Mouse (Mus musculus): Measurements from ENCODE around the gene Smad1. TPM values are rescaled to one million over a fixed set of nuclear protein-coding genes. Genes with fewer than 3 reads are reported as not detected.

The Smad1 gene
- polyA plus RNA-seq, 2 experiments, result 3.1 to 4.5 TPM

- no peak overlapping the region for H3K4me2 ChIP-seq (ENCODE audit: low read depth)
- H3K9me3 ChIP-seq (ENCODE audit: control insufficient read depth, low read length), result no peaks in the 10 kb centered on the region
- no peaks in the 10 kb centered on the region for H3K36me3 ChIP-seq (replicated peaks; ENCODE audit: control insufficient read depth, insufficient read depth, low read depth)
- no peaks in the 10 kb centered on the region for H3K4me1 ChIP-seq (replicated peaks; ENCODE audit: control insufficient read depth in 2 of 2, insufficient read depth in 2 of 2, low read length in 1 of 2)
- no peaks in the 10 kb centered on the region for H3K27me3 ChIP-seq (ENCODE audit: control insufficient read depth, insufficient read depth, low read length)
- no peak overlapping the region for H3K4me3 ChIP-seq (ENCODE audit: insufficient read depth in 1 of 2, low read depth in 2 of 2, low read length in 2 of 2)
- WGBS (ENCODE audit: insufficient replicate concordance), result 65% methylated on average over 9 of the region's 9 CpGs
- no peak overlapping the region for H3K9ac ChIP-seq (replicated peaks)
- TF ChIP-seq EP300 (IDR thresholded peaks at IDR 0.05; ENCODE audit: low read depth) (no peak), CTCF (IDR thresholded peaks at IDR 0.05; ENCODE audit: low read depth) (no peak)
- H3K27ac ChIP-seq, result no peak overlapping the region
- ATAC-seq (ENCODE audit: insufficient read depth) (no peak), DNase-seq (ENCODE audit: low read depth in 3 of 3, low spot score in 3 of 3) (no peak)
Measured at GRCm38 (mm10) chr8:79331017-79331416, 68.3 kb downstream of the Smad1 start.

- H3K27me3 ChIP-seq (ENCODE audit: control insufficient read depth, insufficient read depth, low read length), result no peaks in the 10 kb centered on the region
- DNase-seq (ENCODE audit: low read depth in 3 of 3, low spot score in 3 of 3) (no peak), ATAC-seq (ENCODE audit: insufficient read depth) (no peak)
- no peak for TF ChIP-seq CTCF (IDR thresholded peaks at IDR 0.05; ENCODE audit: low read depth)
- no peak for TF ChIP-seq EP300 (IDR thresholded peaks at IDR 0.05; ENCODE audit: low read depth)
- H3K4me3 ChIP-seq (ENCODE audit: insufficient read depth in 1 of 2, low read depth in 2 of 2, low read length in 2 of 2), result no peak overlapping the region
- H3K4me2 ChIP-seq (ENCODE audit: low read depth), result no peak overlapping the region
- no peak overlapping the region for H3K9ac ChIP-seq (replicated peaks)
- WGBS (ENCODE audit: insufficient replicate concordance), result 66% methylated on average over 2 of the region's 2 CpGs
- no peaks in the 10 kb centered on the region for H3K36me3 ChIP-seq (replicated peaks; ENCODE audit: control insufficient read depth, insufficient read depth, low read depth)
- no peak overlapping the region for H3K27ac ChIP-seq
- no peaks in the 10 kb centered on the region for H3K4me1 ChIP-seq (replicated peaks; ENCODE audit: control insufficient read depth in 2 of 2, insufficient read depth in 2 of 2, low read length in 1 of 2)
- H3K9me3 ChIP-seq (ENCODE audit: control insufficient read depth, low read length), result no peaks in the 10 kb centered on the region
Measured at GRCm38 (mm10) chr8:79329735-79330134, 69.6 kb downstream of the Smad1 start.

GRCm38 (mm10) chr8:79329182-79329581 lies 70.1 kb downstream of the Smad1 start:
- Histone ChIP-seq H3K4me2 (ENCODE audit: low read depth) (no peak overlapping the region), H3K9ac (replicated peaks) (no peak overlapping the region), H3K27ac (no peak overlapping the region), H3K27me3 (ENCODE audit: control insufficient read depth, insufficient read depth, low read length) (no peaks in the 10 kb centered on the region), H3K4me3 (ENCODE audit: insufficient read depth in 1 of 2, low read depth in 2 of 2, low read length in 2 of 2) (no peak overlapping the region), H3K36me3 (replicated peaks; ENCODE audit: control insufficient read depth, insufficient read depth, low read depth) (no peaks in the 10 kb centered on the region), H3K4me1 (replicated peaks; ENCODE audit: control insufficient read depth in 2 of 2, insufficient read depth in 2 of 2, low read length in 1 of 2) (no peaks in the 10 kb centered on the region), H3K9me3 (ENCODE audit: control insufficient read depth, low read length) (no peaks in the 10 kb centered on the region)
- no peak for DNase-seq (ENCODE audit: low read depth in 3 of 3, low spot score in 3 of 3)
- no peak for TF ChIP-seq CTCF (IDR thresholded peaks at IDR 0.05; ENCODE audit: low read depth)
- TF ChIP-seq EP300 (IDR thresholded peaks at IDR 0.05; ENCODE audit: low read depth), result no peak
- 66% methylated on average over 4 of the region's 4 CpGs for WGBS (ENCODE audit: insufficient replicate concordance)
- no peak for ATAC-seq (ENCODE audit: insufficient read depth)

- Histone ChIP-seq H3K4me1 (replicated peaks; ENCODE audit: control insufficient read depth in 2 of 2, insufficient read depth in 2 of 2, low read length in 1 of 2) (no peaks in the 10 kb centered on the region), H3K9me3 (ENCODE audit: control insufficient read depth, low read length) (no peaks in the 10 kb centered on the region), H3K27ac (no peak overlapping the region), H3K4me2 (ENCODE audit: low read depth) (no peak overlapping the region), H3K27me3 (ENCODE audit: control insufficient read depth, insufficient read depth, low read length) (no peaks in the 10 kb centered on the region), H3K4me3 (ENCODE audit: insufficient read depth in 1 of 2, low read depth in 2 of 2, low read length in 2 of 2) (no peak overlapping the region), H3K36me3 (replicated peaks; ENCODE audit: control insufficient read depth, insufficient read depth, low read depth) (no peaks in the 10 kb centered on the region), H3K9ac (replicated peaks) (no peak overlapping the region)
- no peak for ATAC-seq (ENCODE audit: insufficient read depth)
- DNase-seq (ENCODE audit: low read depth in 3 of 3, low spot score in 3 of 3), result no peak
- 62% methylated on average over 6 of the region's 6 CpGs for WGBS (ENCODE audit: insufficient replicate concordance)
- TF ChIP-seq EP300 (IDR thresholded peaks at IDR 0.05; ENCODE audit: low read depth) (no peak), CTCF (IDR thresholded peaks at IDR 0.05; ENCODE audit: low read depth) (no peak)
Measured at GRCm38 (mm10) chr8:79325510-79325909, 73.8 kb downstream of the Smad1 start.

GRCm38 (mm10) chr8:79324928-79325327 lies 74.4 kb downstream of the Smad1 start:
- Histone ChIP-seq H3K4me2 (ENCODE audit: low read depth) (no peak overlapping the region), H3K4me3 (ENCODE audit: insufficient read depth in 1 of 2, low read depth in 2 of 2, low read length in 2 of 2) (no peak overlapping the region), H3K36me3 (replicated peaks; ENCODE audit: control insufficient read depth, insufficient read depth, low read depth) (no peaks in the 10 kb centered on the region), H3K4me1 (replicated peaks; ENCODE audit: control insufficient read depth in 2 of 2, insufficient read depth in 2 of 2, low read length in 1 of 2) (no peaks in the 10 kb centered on the region), H3K27me3 (ENCODE audit: control insufficient read depth, insufficient read depth, low read length) (no peaks in the 10 kb centered on the region), H3K27ac (no peak overlapping the region), H3K9me3 (ENCODE audit: control insufficient read depth, low read length) (no peaks in the 10 kb centered on the region), H3K9ac (replicated peaks) (no peak overlapping the region)
- DNase-seq (ENCODE audit: low read depth in 3 of 3, low spot score in 3 of 3), result no peak
- 56% methylated on average over 5 of the region's 5 CpGs for whole genome bisulfite sequencing (ENCODE audit: insufficient replicate concordance)
- TF ChIP-seq EP300 (IDR thresholded peaks at IDR 0.05; ENCODE audit: low read depth) (no peak), CTCF (IDR thresholded peaks at IDR 0.05; ENCODE audit: low read depth) (no peak)
- ATAC-seq (ENCODE audit: insufficient read depth), result no peak
